Mouse (Mus musculus): Measurements from ENCODE around the gene Grhpr.

- TF ChIP-seq HCFC1 (IDR thresholded peaks at IDR 0.05; ENCODE audit: borderline replicate concordance, insufficient read depth, low read length) = no peak
- TF ChIP-seq ZNF384 (IDR thresholded peaks at IDR 0.05; ENCODE audit: low read depth, low read length) = no peak
- TF ChIP-seq MAFK (IDR thresholded peaks at IDR 0.05; ENCODE audit: insufficient read depth, low read depth, low read length) = no peak
- no peak for TF ChIP-seq ZC3H11A (IDR thresholded peaks at IDR 0.05; ENCODE audit: borderline replicate concordance, low read depth, low read length)
Observed at GRCm38 (mm10) chr4:44940286-44940685, 40.9 kb upstream of the Grhpr start.

Measured in ES-E14 (cell line).